ENCODE assay signal across 18 mouse cellular contexts in genomic region chr3:116355026-116355788, GRCm38 (mm10).
A peak's percentile ranks its signal among the peaks of the same experiment; 100 is the strongest.
DNase-seq lines count a peak whose midpoint lies in the region; ATAC-seq and TF ChIP-seq lines count a peak whose summit lies in the region.
"Had no signal": no experiment of that assay in that cellular context is flagged by ENCODE, and none has a peak within 500 bp of the region (broad histone marks: within the 10 kb centered on the region; RNA-seq: fewer than 3 reads in every experiment).

No protein-coding gene starts in this region.

- DNase-seq in frontal cortex, postnatal 36 days (ENCODE audit: low spot score in 2 of 2) = peak; percentile 24 to 26
- DNase-seq in frontal cortex, postnatal 25 days (ENCODE audit: low spot score in 2 of 2) = no peak
- peak; percentile 25 for DNase-seq in lung, postnatal 0 days (ENCODE audit: low spot score)
- no peak for DNase-seq in lung, postnatal 4 days
- DNase-seq in left cerebral cortex, postnatal 25 days (ENCODE audit: low spot score in 2 of 2) = peak; percentile 26 to 50
- peak; percentile 22 for DNase-seq in telencephalon, adult 2 months (ENCODE audit: low read depth, low spot score)
- DNase-seq in kidney, adult 8-10 months = no peak
- DNase-seq: adrenal gland, postnatal 36 days; cerebellum, postnatal 25 days; heart, postnatal 10 days; kidney, postnatal 25 days; retina, postnatal 1 day had no signal

- no peak overlapping the region for H3K4me3 ChIP-seq in lung, postnatal 0 days (ENCODE audit: low read depth, low read length)
- H3K4me3 ChIP-seq: liver, embryonic 12.5 days; midbrain, embryonic 10.5 days; neural tube, embryonic 15.5 days had no signal

- intact Hi-C loops in left cerebral cortex, postnatal 25 days (cut with DNase I) = no loop called here

- H3K4me2 ChIP-seq in lung, postnatal 0 days (replicated peaks; ENCODE audit: low read depth, low read length) = no peak overlapping the region
- H3K4me2 ChIP-seq: hindbrain, embryonic 14.5 days; liver, embryonic 12.5 days; neural tube, embryonic 15.5 days had no signal

- WGBS in lung, postnatal 0 days = 81% methylated on average over 15 of the region's 15 CpGs

- no peaks in the 10 kb centered on the region for H3K9me3 ChIP-seq in lung, postnatal 0 days (ENCODE audit: low read length)
- H3K9me3 ChIP-seq: liver, embryonic 12.5 days; midbrain, embryonic 10.5 days; neural tube, embryonic 15.5 days had no signal

- no peak for TF ChIP-seq CTCF in lung, postnatal 0 days (IDR thresholded peaks at IDR 0.05)

- ATAC-seq in lung, postnatal 0 days = no peak
- ATAC-seq in granulocyte monocyte progenitor cell, adult 5-6 weeks (replicated peaks; ENCODE audit: poor library complexity, severe bottlenecking) = no peak
- ATAC-seq: intestine, embryonic 16.5 days; liver, embryonic 12.5 days had no signal

- no peak for TF ChIP-seq EP300 in lung, postnatal 0 days (IDR thresholded peaks at IDR 0.05)

- no peaks in the 10 kb centered on the region for H3K36me3 ChIP-seq in lung, postnatal 0 days (ENCODE audit: insufficient read depth, low read length)
- H3K36me3 ChIP-seq: neural tube, embryonic 15.5 days had no signal

- H3K9ac ChIP-seq in lung, postnatal 0 days (replicated peaks; ENCODE audit: low read depth) = no peak overlapping the region
- H3K9ac ChIP-seq: hindbrain, embryonic 14.5 days; liver, embryonic 12.5 days; neural tube, embryonic 15.5 days had no signal

- H3K27me3 ChIP-seq in lung, postnatal 0 days (replicated peaks; ENCODE audit: insufficient read depth, low read length) = no peaks in the 10 kb centered on the region
- H3K27me3 ChIP-seq: liver, embryonic 12.5 days; neural tube, embryonic 15.5 days had no signal

- H3K27ac ChIP-seq in lung, postnatal 0 days (ENCODE audit: low read length) = no peak overlapping the region
- H3K27ac ChIP-seq: hindbrain, embryonic 14.5 days; liver, embryonic 12.5 days; midbrain, embryonic 10.5 days; neural tube, embryonic 15.5 days had no signal

- no peaks in the 10 kb centered on the region for H3K4me1 ChIP-seq in lung, postnatal 0 days (ENCODE audit: insufficient read depth, low read depth, low read length)
- H3K4me1 ChIP-seq: midbrain, embryonic 10.5 days; neural tube, embryonic 15.5 days had no signal

Comparison
In these comparisons a context has a peak if more than half of its experiments do, and no peak if none do; other contexts are left out.
1. DNase-seq: peak in frontal cortex, postnatal 36 days (2 of 2), lung, postnatal 0 days (single experiment), left cerebral cortex, postnatal 25 days (2 of 2) and telencephalon, adult 2 months (single experiment); none in frontal cortex, postnatal 25 days (0 of 2), lung, postnatal 4 days (0 of 2) and kidney, adult 8-10 months (0 of 2).